Mouse (Mus musculus): ENCODE measurements around the gene Olfr270. TPM values are rescaled to one million over a fixed set of nuclear protein-coding genes. Genes with fewer than 3 reads are reported as not detected.

Olfr270 gene
- not detected in 2 replicates for polyA plus RNA-seq (2012; rRNA removed)

DNA sequence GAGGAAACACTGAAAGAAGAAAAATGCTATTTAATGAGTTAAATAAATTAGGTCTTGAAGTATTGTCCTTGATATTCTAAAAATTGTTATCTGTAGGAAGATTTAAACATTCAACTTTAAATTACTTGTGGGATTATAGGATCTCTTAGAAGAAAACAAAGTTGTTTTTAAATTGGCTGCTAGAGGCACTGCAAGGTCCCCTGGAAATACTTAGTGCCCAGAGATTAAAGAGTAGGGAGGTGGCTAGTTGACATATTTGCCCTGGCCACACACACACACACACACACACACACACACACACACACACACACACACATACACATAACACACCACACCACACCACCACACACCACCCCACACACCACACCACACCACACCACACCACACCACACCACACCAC is at the start of gene Olfr270:
Gene Olfr270, plus strand, starts transcription at position 301 of the 400 bp plus-strand sequence.
- H3K4me1 ChIP-seq (ENCODE audit: control insufficient read depth, insufficient read depth, low read length) = no peaks in the 10 kb centered on the region

DNA sequence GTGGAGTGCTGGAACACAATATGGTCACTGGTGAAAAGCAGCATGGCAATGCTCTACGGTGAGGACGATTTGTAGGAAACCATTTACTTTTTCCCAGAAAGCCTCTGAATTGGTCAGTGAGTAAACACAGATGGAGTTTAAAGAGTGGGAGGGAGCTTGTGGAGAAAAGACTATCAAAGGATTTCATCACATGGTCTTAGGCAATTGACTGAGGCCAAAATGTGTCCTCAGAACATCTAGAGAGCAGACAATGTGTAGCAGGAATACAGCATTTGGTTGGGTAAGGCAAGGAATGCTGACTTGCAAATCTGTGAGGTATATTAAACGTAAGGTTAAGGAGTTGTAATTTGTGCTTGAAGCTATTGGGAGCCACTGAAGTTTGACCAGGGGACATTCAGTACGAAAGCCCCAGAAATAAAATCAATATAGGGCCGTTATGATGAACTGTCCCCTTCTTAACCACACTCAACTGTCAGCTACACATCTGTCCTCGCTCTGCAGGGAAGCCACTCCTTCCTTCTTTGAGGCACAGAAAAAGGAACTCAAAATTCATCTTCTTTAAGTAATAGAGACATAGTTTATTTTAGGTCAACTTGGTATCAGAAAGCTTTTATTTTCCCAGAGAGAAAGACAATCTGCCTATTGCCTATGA is 47.6 kb upstream of the Olfr270 start:
- WGBS = 65% methylated on average over 6 of the region's 6 CpGs
- TF ChIP-seq POLR2A (IDR thresholded peaks at IDR 0.05; ENCODE audit: borderline replicate concordance, extremely low read depth, low read depth, low read length) = no peak
- no peak for TF ChIP-seq CTCF (IDR thresholded peaks at IDR 0.05; ENCODE audit: insufficient read depth, low read length)
- Histone ChIP-seq H3K4me1 (ENCODE audit: control insufficient read depth, insufficient read depth, low read length) (no peaks in the 10 kb centered on the region), H3K4me3 (replicated peaks; ENCODE audit: extremely low read depth, low read depth, low read length) (no peak overlapping the region)
- DNase-seq = no peak

More for the DNA sequence above, at the start of gene Olfr270:
- no peak within 1 kb of the TSS for H3K4me3 ChIP-seq (replicated peaks; ENCODE audit: extremely low read depth, low read depth, low read length)
- TF ChIP-seq POLR2A (IDR thresholded peaks at IDR 0.05; ENCODE audit: borderline replicate concordance, extremely low read depth, low read depth, low read length) = no peak
- TF ChIP-seq CTCF (IDR thresholded peaks at IDR 0.05; ENCODE audit: insufficient read depth, low read length) = no peak
- DNase-seq = no peak

- TF ChIP-seq CTCF (IDR thresholded peaks at IDR 0.05; ENCODE audit: insufficient read depth, low read length) = no peak
- TF ChIP-seq POLR2A (IDR thresholded peaks at IDR 0.05; ENCODE audit: borderline replicate concordance, extremely low read depth, low read depth, low read length) = no peak
- WGBS = 68% methylated on average over 2 of the region's 2 CpGs
These were observed 47.0 kb upstream of the Olfr270 start for GRCm38 (mm10) chr4:52917311-52917688.

GRCm38 (mm10) chr4:52919078-52919477 is 45.3 kb upstream of the Olfr270 start, which contains the start of gene Olfr272:
Olfr272 (minus strand) TSS chr4:52919178.
- 89% methylated on average over 2 of the region's 2 CpGs for WGBS
- no peak within 1 kb of the TSS for H3K4me3 ChIP-seq (replicated peaks; ENCODE audit: extremely low read depth, low read depth, low read length)
- TF ChIP-seq POLR2A (IDR thresholded peaks at IDR 0.05; ENCODE audit: borderline replicate concordance, extremely low read depth, low read depth, low read length) = no peak
- no peak for TF ChIP-seq CTCF (IDR thresholded peaks at IDR 0.05; ENCODE audit: insufficient read depth, low read length)
- no peaks in the 10 kb centered on the region for H3K4me1 ChIP-seq (ENCODE audit: control insufficient read depth, insufficient read depth, low read length)
- no peak for DNase-seq

More at GRCm38 (mm10) chr4:52917311-52917688, 47.0 kb upstream of the Olfr270 start:
- Histone ChIP-seq H3K4me1 (ENCODE audit: control insufficient read depth, insufficient read depth, low read length) (no peaks in the 10 kb centered on the region), H3K4me3 (replicated peaks; ENCODE audit: extremely low read depth, low read depth, low read length) (no peak overlapping the region)
- DNase-seq = no peak

- 85% methylated on average over 4 of the region's 4 CpGs for WGBS
- Histone ChIP-seq H3K4me1 (ENCODE audit: control insufficient read depth, insufficient read depth, low read length) (no peaks in the 10 kb centered on the region), H3K4me3 (replicated peaks; ENCODE audit: extremely low read depth, low read depth, low read length) (no peak overlapping the region)
- no peak for TF ChIP-seq POLR2A (IDR thresholded peaks at IDR 0.05; ENCODE audit: borderline replicate concordance, extremely low read depth, low read depth, low read length)
- TF ChIP-seq CTCF (IDR thresholded peaks at IDR 0.05; ENCODE audit: insufficient read depth, low read length) = no peak
- DNase-seq = no peak
These were observed 33.9 kb upstream of the Olfr270 start for GRCm38 (mm10) chr4:52930480-52930879.

DNA sequence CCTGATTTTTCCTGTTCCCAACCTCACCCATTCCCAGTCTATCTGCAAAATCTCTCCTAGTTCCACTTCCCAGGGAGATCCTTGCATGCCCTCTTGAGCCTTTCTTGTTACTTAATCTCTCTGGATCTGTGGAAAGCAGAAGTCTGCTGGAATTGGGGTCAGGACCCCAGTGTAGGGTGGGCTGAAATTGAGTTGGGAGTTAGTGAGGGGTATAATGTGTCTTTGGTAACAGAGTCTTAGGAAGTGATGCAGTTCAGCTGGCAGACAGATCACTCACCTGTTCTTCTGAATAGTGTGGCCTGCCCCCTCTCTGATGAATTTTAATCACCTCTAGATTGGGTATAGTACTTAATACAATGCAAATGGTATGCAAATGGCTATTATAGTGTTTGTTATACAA is 17.7 kb upstream of the Olfr270 start:
- Histone ChIP-seq H3K4me1 (ENCODE audit: control insufficient read depth, insufficient read depth, low read length) (no peaks in the 10 kb centered on the region), H3K4me3 (replicated peaks; ENCODE audit: extremely low read depth, low read depth, low read length) (no peak overlapping the region)
- no peak for DNase-seq
- TF ChIP-seq CTCF (IDR thresholded peaks at IDR 0.05; ENCODE audit: insufficient read depth, low read length) (no peak), POLR2A (IDR thresholded peaks at IDR 0.05; ENCODE audit: borderline replicate concordance, extremely low read depth, low read depth, low read length) (no peak)

- DNase-seq = no peak
- no peak for TF ChIP-seq CTCF (IDR thresholded peaks at IDR 0.05; ENCODE audit: insufficient read depth, low read length)
- TF ChIP-seq POLR2A (IDR thresholded peaks at IDR 0.05; ENCODE audit: borderline replicate concordance, extremely low read depth, low read depth, low read length) = no peak
- WGBS = 73% methylated on average over 2 of the region's 2 CpGs
- Histone ChIP-seq H3K4me1 (ENCODE audit: control insufficient read depth, insufficient read depth, low read length) (no peaks in the 10 kb centered on the region), H3K4me3 (replicated peaks; ENCODE audit: extremely low read depth, low read depth, low read length) (no peak overlapping the region)
These were observed 15.3 kb upstream of the Olfr270 start for GRCm38 (mm10) chr4:52949005-52949404.

DNA sequence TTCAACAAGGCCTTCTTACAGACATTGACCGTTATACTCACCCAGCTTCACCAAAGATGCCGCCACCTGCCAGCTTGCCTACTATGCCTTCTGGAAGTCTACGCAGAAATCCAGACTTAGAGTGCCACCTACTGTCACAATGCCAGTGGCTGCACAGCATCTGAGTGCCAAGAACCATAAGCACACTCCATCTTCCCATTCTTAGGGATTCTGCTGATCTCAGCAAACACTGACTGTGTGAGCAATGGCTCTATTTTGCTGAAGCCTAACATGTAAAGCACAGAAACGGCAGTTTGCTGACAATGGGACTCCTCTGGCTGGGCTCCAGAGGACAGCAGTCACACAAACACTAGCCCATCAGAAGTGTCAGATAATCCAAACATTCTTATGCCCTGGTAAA is 5.7 kb upstream of the Olfr270 start:
- WGBS = 24% methylated on average over 4 of the region's 4 CpGs
- no peak for DNase-seq
- no peaks in the 10 kb centered on the region for H3K4me1 ChIP-seq (ENCODE audit: control insufficient read depth, insufficient read depth, low read length)
- 0 out of 2 replicates have a peak, but pooled peaks have one; percentile 14 for TF ChIP-seq CTCF (IDR thresholded peaks at IDR 0.05; ENCODE audit: insufficient read depth, low read length)
- TF ChIP-seq POLR2A (IDR thresholded peaks at IDR 0.05; ENCODE audit: borderline replicate concordance, extremely low read depth, low read depth, low read length) = no peak
- no peak overlapping the region for H3K4me3 ChIP-seq (replicated peaks; ENCODE audit: extremely low read depth, low read depth, low read length)

- Histone ChIP-seq H3K4me1 (ENCODE audit: control insufficient read depth, insufficient read depth, low read length) (no peaks in the 10 kb centered on the region), H3K4me3 (replicated peaks; ENCODE audit: extremely low read depth, low read depth, low read length) (no peak overlapping the region)
- WGBS = 63% methylated on average over 2 of the region's 2 CpGs
- no peak for DNase-seq
- no peak for TF ChIP-seq CTCF (IDR thresholded peaks at IDR 0.05; ENCODE audit: insufficient read depth, low read length)
- TF ChIP-seq POLR2A (IDR thresholded peaks at IDR 0.05; ENCODE audit: borderline replicate concordance, extremely low read depth, low read depth, low read length) = no peak
These were observed 20.9 kb downstream of the Olfr270 start for GRCm38 (mm10) chr4:52985216-52985615.

- Histone ChIP-seq H3K4me3 (replicated peaks; ENCODE audit: extremely low read depth, low read depth, low read length) (no peak overlapping the region), H3K4me1 (ENCODE audit: control insufficient read depth, insufficient read depth, low read length) (no peaks in the 10 kb centered on the region)
- DNase-seq = no peak
- TF ChIP-seq POLR2A (IDR thresholded peaks at IDR 0.05; ENCODE audit: borderline replicate concordance, extremely low read depth, low read depth, low read length) (no peak), CTCF (IDR thresholded peaks at IDR 0.05; ENCODE audit: insufficient read depth, low read length) (no peak)
- whole genome bisulfite sequencing = 73% methylated on average over 2 of the region's 2 CpGs
These were observed 21.9 kb downstream of the Olfr270 start for GRCm38 (mm10) chr4:52986266-52986665.

All from lung, adult 2 months (tissue).